Mouse (Mus musculus) frontal cortex, postnatal 36 days (tissue): ENCODE results near the gene Mrpl50.
"Not testable (repeated sequence)": the region's sequence is repeated elsewhere in the genome, so short reads cannot be mapped to it uniquely, and the experiment has no call there.

Experiments
- DNase-seq, 2 experiments: peaks; one replicate each; pipeline ENCODE4 v3.0.0; 2022; ENCODE audit warnings: low spot score in 2 of 2

Gene Mrpl50

DNA sequence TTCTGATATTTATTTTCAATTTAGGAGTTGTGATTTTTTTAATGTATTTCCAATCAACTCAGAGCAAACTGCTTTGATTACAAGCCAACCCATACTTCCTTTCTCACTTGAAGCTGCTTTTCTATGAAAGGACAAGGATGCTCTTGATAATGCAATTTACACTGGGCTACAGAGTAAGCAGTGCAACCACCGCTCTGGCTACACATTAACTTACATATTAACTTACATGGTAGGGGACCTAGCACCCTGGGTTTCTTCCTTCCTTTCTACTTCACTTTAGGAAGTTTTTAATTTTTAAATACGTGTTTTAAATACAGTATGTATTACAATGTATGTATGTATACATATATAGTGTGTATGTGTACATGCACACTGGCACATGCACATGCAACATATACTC lies 11.7 kb downstream of the Mrpl50 start:
- DNase-seq: no peak

DNA sequence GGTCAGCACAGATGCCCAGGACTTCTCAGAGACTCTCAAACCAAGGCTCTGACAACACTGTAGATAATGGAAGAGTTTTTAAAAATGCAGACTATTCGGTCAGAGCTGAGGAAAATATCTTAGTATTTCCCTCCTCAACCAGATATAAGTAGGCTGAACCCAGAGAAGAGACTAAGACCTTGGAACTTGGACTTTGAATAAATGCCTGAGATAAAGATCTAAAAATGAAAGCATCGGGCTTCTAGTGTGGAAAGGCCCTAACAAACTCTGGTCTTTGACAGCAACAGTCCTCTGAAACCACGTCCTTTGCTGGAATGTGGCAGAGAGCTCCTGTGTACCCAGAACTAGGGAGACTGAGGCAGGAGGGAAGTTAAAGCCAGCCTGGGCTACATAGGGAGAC lies 14.5 kb downstream of the Mrpl50 start, which contains the start of gene Baat:
Baat (minus strand) TSS at position 172 of the 400 bp plus-strand sequence.
- no peak for DNase-seq

DNA sequence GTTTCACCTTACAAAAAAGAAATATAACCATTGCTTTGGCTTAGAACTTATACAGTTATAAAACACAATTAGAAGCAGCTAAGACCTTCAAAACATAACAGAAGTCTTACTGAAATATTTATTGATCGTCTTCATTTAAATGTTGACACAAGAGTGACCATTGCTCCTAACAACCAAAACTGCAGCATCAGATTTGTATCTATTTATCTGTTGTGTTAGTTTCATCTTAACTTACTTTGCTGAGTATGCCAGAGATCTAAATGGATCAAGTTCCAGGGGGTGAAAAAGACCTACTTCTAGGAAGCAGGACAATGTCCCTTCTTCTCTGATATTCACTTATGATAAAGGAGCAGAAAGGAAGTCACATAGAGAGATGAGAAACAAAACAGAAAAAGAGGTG lies 17.3 kb downstream of the Mrpl50 start:
- no peak for DNase-seq

DNA sequence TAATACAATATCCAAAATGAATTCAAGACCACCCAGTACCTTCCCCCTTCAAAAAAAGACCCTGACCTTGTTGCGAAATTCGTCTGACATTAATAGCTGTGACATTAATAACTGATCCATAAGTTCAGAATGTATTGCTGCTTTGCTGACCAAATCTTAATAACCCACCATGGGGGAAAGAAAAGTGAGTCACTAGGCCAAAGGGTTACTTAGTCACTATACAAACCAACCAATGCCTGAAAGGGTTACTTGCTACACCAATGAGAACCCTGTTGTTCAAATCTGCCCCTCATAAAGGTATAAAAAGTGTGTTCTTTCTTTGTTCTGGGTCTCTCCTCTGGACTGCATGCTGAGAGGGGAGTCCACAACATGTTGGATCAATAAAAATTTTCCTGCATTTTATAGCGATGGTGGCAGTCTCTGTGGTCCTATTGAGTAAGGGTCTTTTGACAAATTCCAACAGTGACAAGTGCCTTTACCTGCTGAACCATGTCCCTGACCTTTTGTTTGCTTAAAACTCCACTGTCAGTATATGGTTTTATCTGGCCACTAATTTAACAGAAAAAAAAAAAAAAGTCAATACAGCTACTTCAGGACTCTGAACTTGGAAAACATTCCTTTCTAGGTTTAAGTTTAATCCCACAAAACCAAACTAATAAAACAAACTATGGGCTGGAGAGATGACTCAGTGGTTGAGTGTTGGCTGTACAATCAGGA lies 34.8 kb downstream of the Mrpl50 start:
- not testable (repeated sequence) for DNase-seq

DNA sequence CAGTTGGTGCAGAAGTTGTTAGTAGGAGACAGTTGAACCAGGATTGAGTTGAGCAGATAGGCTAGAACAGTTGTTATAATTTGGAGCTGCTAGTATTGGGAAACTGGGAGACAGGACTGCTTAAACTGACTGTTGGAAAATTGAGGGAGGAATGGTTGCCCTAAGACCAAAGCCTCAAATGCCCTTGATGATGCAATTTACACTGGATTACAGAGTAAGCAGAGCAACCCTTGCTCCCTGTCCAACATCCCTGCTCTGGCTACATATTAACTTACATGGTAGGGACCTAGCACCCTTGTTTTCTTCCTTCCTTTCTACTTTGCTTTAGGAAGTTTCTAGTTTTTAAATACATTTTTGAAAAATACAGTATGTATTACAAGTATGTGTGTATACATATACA lies 35.5 kb downstream of the Mrpl50 start:
- no peak for DNase-seq

DNA sequence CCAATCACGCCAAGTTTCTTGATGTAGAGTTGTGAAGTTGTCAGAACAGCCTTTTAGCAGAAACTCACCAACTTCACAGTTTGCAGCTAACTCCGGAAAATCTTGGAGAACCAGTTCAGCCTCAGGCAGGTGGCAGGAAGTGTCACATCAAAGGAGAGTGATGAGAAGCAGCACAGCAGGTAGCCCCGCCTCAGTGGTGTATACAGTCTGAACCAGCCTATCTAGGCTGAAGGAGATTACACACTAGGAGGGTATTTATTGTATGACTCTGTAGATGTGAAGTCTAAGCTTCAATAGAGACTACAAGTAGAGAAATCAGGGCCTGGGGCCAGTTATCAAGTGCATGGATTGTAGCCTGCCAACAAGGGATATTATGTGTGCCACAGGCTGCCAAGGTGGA lies 40.0 kb downstream of the Mrpl50 start:
- DNase-seq: no peak

DNA sequence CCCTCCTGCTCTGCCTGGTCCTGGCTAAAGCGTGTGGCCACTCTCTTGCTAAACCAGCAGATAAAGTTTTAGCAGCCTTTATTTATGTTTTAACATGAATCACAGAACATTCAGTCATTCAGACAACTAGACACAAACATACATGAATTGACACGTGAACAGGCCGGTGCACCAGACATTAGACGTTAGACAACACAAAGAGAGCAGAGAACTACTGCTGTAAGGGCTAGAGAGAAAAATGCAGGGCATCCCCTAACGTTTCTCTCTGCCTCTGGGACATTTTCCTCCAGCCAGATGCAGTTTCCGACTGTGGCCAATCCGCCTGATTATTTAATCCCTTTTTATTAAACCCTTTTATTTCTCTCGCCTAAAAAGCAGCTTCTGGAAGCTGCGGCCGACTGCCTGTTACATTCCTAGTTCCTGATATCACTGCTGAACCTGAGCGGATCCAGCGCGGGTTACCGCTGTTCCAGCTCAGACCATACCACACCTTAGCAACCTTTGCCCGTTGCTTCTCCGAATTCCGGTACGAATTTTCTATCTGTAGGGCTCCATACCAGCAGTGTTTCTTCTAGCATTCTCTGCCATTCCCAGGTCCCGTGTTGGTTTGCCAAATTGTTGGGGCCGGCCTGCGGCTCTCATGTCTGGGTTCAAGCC lies 40.7 kb downstream of the Mrpl50 start:
- no peak for DNase-seq

DNA sequence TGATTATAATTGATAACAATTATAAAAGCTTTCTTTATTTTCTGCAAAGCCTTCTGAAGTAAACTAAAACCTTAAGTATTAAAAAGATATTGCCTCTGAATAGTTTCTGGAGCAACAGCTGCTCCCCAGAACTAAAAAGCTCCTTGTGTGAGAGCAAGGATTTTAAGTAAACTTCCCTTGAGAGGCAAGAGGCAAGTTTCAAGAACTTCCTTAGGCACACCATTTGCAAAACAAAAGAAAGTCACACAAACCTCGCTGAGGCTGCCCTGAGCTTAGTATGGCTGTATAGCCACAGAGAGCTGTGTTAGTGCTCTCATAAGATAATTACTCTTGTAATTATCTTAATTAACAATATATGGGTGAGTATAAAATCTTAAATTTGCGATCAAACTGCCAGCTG lies 41.9 kb downstream of the Mrpl50 start:
- not testable (repeated sequence) for DNase-seq

DNA sequence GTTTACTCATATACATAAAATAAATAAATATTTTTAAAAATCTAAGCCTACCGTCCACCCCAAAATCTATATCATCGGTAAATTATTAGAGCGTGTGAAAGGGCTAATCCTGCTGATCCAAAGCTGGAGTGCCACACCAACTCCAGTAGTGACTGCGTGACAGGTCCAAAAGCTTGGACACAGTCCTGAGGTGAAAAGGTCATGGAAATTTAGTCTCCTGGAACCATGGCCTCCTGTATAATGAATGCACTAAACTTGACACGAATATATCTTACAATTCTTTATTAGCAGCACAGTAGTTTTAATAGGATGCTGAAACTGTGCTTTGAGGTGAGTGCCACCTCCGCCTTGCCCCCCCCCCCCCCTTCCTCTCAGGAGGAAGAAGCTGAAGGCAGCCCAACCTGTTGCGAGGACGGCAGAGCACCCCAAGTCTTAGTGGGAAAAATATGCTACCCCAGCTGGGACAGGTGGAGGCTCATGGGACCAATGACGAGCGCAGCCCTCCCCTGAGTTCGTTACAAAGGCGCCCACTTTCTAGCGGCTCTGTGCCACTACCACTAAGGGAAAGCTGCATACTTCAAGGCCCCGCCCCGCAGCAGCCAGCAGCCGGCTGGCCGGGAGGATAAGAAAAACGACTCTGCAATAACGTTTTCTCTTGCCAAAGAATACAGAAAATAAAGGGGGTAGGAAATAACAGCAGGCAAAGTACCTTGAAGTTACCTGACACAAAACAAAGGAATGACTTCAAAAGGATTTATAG lies 42.6 kb downstream of the Mrpl50 start:
- no peak for DNase-seq

DNA sequence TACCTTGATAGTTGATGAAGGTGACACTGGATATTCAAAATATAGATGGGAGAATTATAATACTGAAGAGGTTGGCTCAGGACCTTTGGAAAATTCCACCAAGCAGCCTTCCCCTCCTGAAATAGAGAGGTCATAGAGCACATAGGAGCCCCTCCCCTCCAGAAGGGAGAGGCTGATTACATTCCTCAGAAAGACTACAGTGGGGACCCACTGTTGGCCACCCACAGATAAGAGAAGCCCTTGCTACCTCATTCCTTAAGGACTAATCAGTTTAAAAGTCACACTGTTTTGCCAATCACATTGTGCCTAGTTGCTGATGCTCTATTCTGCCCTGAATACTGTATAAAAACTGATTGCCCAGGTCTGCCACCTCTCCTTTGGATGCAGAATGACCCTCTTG lies 46.3 kb downstream of the Mrpl50 start:
- DNase-seq: no peak

DNA sequence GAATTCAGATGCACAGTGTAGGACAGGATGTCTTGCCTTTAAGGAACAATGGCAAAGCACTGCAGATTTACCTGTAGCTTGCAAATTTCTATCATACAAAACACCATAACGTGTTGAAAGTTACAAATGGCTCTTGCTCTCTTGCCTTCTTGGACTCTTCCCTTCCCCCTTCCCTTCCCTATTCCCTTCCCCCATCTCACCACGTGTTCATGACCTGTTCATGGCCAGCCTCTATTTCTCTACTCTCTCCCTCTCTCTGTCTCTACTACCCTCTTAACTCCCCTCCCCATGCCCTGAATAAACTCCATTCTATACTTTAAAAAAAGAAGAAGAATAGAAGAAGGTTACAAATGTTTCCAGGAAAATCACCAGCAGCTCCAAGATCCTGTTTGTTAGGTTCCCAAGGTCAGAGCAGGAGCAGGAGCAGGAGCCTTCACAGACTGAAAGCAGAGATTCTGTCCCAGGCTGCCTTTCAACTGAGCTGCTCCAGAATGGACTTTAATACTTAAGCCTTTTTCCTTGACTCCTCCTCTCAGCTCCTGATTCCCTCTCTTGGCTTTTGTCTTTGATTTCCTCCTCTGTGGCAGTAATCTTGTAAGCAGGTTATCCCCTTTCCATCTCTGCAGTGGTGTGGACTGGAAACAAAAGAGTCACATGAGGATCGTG lies 47.3 kb downstream of the Mrpl50 start, which contains the start of gene Acnat1:
Acnat1 (minus strand) TSS at position 478 of the 666 bp plus-strand sequence.
- DNase-seq: no peak

DNA sequence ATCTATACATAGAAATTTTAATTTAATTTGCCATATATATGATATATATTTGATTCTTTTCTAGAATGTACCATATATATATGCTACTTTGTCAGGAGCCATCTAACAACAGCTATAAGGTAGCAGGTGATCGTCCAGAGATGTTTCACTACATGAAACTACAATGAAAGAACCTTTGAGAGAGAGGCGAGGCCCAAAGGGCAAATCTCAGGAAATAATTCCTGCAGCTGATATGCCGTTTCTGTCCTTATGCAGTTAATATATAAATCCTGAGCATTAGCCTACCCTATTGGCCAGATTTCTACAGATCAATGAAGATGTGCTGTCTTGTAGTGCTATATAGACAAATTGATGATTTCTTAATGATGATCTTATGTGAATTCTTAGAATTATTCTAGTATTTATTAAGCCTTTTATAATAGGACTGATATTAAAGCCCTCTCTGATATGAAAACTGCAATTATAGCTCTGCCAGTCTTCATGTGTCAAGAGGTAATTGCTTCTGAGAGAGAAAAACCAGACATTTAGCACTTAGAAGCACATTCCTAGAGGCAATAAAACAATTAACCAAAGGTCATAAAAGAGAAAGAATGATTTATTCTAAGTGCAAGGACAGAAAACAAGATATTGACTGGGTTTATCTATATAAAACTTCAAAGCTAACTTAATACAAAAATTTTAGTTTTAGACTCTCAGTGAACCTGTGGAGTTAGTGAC lies 51.3 kb downstream of the Mrpl50 start:
- no peak for DNase-seq

DNA sequence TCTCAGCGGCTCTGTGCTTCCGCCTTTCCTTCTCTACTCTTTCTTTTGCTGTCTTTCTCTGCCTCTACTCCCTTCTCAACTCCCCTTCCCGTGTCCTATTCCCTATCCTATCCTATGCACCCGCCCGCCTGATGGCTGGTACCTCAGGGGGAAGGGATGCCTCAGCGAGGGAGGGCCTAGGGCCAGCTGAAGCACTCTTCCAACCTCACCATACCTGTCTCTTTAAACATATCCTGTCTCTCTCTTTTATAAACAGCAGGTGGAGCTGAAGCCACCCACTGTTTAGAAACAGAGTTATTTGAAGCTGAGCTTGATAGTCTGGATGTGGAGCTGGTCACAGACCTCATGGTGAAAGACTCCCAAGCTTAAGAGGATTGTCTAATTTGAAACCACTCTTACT lies 53.5 kb downstream of the Mrpl50 start:
- DNase-seq: no peak
